Mouse (Mus musculus) gastrocnemius, adult 18-20 months (tissue): ENCODE data around the gene Mast4. TPM values are rescaled to one million over a fixed set of nuclear protein-coding genes. Genes with fewer than 3 reads are reported as not detected.

ENCODE experiments used
- DNase-seq: peaks from one replicate; pipeline ENCODE4 v3.0.0; 2021; ENCODE audit warnings: low spot score
- total RNA-seq, 2 experiments: library from RNA; stranded (reverse); gene quantifications; 2 replicates each; pipeline ENCODE4 v1.2.3; 2021

The Mast4 gene
- total RNA-seq, 2 experiments from 2014 or later = 55.0 to 55.1 TPM

- no peak for DNase-seq
Measured at GRCm38 (mm10) chr13:103059995-103060652, 274.2 kb downstream of the Mast4 start.

- DNase-seq = no peak
Measured at GRCm38 (mm10) chr13:103056451-103056850, 277.8 kb downstream of the Mast4 start.

- no peak for DNase-seq
Measured at GRCm38 (mm10) chr13:103052661-103053060, 281.6 kb downstream of the Mast4 start.

GRCm38 (mm10) chr13:103048954-103049353 lies 285.3 kb downstream of the Mast4 start:
- no peak for DNase-seq

GRCm38 (mm10) chr13:103043692-103044091 lies 290.6 kb downstream of the Mast4 start:
- DNase-seq = no peak

GRCm38 (mm10) chr13:103043011-103043410 lies 291.3 kb downstream of the Mast4 start:
- DNase-seq = no peak

GRCm38 (mm10) chr13:103037466-103037865 lies 296.8 kb downstream of the Mast4 start:
- no peak for DNase-seq

GRCm38 (mm10) chr13:103029377-103029776 lies 304.9 kb downstream of the Mast4 start:
- DNase-seq = no peak

- DNase-seq = no peak
Measured at GRCm38 (mm10) chr13:103027456-103028078, 306.7 kb downstream of the Mast4 start.

- DNase-seq = no peak
Measured at GRCm38 (mm10) chr13:103025461-103025860, 308.8 kb downstream of the Mast4 start.

- no peak for DNase-seq
Measured at GRCm38 (mm10) chr13:103018481-103018880, 315.8 kb downstream of the Mast4 start.

GRCm38 (mm10) chr13:103017661-103018060 lies 316.6 kb downstream of the Mast4 start:
- DNase-seq = no peak

GRCm38 (mm10) chr13:103015131-103015750 lies 319.1 kb downstream of the Mast4 start:
- no peak for DNase-seq

GRCm38 (mm10) chr13:103014631-103015030 lies 319.7 kb downstream of the Mast4 start:
- DNase-seq = no peak

- DNase-seq = no peak
Measured at GRCm38 (mm10) chr13:103014222-103014621, 320.1 kb downstream of the Mast4 start.

- DNase-seq = no peak
Measured at GRCm38 (mm10) chr13:103005227-103005626, 329.1 kb downstream of the Mast4 start.

- DNase-seq = no peak
Measured at GRCm38 (mm10) chr13:103001831-103002230, 332.5 kb downstream of the Mast4 start.

GRCm38 (mm10) chr13:103000891-103001290 lies 333.4 kb downstream of the Mast4 start:
- DNase-seq = no peak

- DNase-seq = no peak
Measured at GRCm38 (mm10) chr13:102994098-102994497, 340.2 kb downstream of the Mast4 start.

GRCm38 (mm10) chr13:102992680-102993423 lies 341.4 kb downstream of the Mast4 start:
- DNase-seq = no peak

- DNase-seq = no peak
Measured at GRCm38 (mm10) chr13:102991928-102992327, 342.4 kb downstream of the Mast4 start.

GRCm38 (mm10) chr13:102991196-102991595 lies 343.1 kb downstream of the Mast4 start:
- no peak for DNase-seq
